Mouse (Mus musculus) kidney, adult 11 months (tissue): ENCODE measurements around the gene Crybb1.
A peak's percentile ranks its signal among the peaks of the same experiment; 100 is the strongest.

ENCODE experiments used
- DNase-seq: peaks from one replicate; pipeline ENCODE4 v3.0.0; 2022

The Crybb1 gene

DNA sequence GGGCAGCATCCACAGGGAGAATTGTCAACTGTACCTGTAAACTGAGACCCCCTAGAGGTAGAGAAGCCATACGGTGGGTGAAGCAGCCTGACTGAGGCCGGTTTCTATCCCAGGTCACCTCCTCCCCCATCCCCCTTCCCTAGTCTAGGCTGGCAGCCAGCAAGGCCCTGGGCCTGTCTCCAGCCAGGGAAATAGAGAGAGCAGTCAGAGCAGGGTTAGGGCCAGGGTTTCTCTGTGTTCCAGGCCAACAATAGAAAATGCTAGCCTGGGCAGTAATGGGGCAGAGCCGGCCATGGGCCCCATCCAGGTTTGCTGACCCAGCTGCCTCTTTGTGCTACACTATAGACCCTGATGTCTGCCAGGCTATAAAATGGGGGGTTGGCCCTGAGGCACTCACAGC lies at the start of gene Crybb1:
Gene Crybb1, plus strand, starts transcription at position 390 of the 400 bp plus-strand sequence.
- peak; percentile 30 for DNase-seq

GRCm38 (mm10) chr5:112206543-112207255 lies 48.9 kb upstream of the Crybb1 start:
- DNase-seq: no peak

DNA sequence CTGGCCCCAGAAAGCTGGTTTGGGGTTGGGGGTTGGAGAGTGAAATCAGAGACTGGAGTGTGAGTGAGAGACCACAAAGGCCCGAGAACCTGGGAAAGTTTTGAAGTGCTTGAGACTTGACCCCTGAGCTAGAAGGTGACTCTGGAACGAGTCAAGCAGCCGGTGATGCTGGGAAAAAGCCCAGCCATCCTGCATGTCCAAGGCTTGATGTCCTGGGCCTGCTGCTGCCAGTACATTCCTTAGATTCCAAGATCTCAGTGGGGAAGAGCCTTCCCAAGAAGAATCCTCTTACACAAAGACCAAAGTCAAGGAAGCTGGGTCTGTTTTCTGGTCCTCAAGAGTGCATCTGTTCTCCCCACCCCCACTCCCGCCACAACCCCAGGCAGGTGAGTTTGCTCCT lies 47.3 kb upstream of the Crybb1 start:
- no peak for DNase-seq

GRCm38 (mm10) chr5:112210104-112210503 lies 45.5 kb upstream of the Crybb1 start:
- DNase-seq: no peak

DNA sequence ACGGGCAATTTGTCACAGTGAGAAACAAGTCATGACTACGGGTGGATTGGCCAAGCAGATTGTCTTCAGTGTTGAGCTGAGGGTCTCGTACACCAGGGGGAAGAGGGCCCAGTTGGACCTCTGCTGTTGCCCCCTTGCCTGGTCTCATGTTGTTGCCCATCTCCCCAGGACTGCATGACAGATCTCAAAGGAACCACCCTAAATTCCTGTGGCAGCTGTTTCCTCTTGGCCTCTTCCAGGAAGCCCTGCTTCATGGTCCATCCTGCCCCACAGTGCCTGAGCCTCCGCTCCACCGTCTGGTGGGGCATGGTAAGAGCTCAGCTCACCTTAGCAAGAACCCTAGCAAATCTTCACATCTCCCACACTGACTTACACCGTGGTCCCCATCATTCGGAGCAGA lies 43.7 kb upstream of the Crybb1 start:
- no peak for DNase-seq

DNA sequence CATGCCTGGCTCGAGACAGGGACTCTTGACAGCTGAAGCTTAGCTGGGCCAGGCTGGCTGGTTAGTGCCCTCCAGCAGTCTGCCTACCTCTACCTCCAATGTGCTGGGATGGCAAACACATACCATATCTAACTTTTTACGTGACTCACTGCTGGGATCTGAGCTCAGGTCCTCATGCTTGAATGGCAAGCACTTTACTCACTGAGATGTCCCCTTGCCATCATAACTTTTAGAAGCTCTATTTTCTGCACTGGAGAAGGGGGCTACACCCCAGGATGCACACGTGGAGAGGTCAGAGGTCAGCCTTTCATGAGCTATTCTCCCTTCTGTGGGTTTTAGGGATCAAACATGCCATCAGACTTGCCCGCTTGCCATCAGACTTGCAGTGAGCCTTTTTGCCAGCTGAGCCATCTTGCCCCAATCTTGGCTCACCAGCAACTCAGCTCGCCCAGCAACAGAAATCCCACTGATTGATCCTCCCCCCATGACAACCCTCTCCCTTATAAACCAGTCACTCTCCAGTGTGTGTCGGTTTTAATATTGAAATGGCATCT lies 42.8 kb upstream of the Crybb1 start:
- DNase-seq: no peak

- DNase-seq: no peak
These were observed 42.0 kb upstream of the Crybb1 start for GRCm38 (mm10) chr5:112213331-112214240.

DNA sequence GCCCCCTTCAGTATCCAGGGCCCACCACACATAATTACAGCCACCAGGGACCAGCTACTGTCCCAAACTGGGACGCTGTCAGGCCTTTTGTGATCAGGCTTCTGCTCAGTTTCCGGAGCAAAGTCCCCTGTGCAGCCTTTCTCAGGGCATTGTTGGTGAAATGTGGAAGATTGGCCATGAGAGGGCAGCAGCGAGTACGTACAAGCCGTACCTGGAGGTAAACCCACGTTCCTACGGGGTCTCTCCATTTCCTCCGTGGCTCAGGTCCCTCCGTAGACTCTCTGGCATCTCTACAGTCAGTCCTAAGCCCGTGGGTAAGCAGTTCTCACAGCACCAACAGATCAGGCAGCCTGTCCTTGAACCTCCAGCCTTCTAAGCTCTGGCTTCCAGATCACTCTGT lies 41.2 kb upstream of the Crybb1 start:
- peak; percentile 24 for DNase-seq

DNA sequence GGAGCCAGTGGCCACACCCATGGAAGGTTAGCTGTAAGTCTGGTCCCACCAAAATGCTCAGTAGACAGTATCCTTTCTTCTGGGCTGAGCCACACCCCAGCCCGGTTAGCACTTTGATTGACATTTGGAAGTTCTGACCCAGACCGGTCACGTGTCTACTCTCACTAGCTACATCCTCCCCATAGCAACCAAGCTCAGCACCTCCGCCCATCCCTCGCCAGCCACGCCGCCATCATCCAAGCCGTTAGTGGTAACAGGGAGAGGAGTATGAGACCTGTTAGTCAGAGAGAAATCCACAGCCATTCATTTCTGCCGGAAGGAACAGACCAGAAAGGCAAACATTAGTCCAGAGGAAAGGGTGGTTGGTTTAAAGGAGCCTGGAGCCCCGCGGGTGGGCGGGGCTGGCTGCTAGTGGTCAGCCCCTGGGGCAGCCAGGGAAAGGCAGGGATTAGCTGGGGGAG lies 40.3 kb upstream of the Crybb1 start:
- no peak for DNase-seq

DNA sequence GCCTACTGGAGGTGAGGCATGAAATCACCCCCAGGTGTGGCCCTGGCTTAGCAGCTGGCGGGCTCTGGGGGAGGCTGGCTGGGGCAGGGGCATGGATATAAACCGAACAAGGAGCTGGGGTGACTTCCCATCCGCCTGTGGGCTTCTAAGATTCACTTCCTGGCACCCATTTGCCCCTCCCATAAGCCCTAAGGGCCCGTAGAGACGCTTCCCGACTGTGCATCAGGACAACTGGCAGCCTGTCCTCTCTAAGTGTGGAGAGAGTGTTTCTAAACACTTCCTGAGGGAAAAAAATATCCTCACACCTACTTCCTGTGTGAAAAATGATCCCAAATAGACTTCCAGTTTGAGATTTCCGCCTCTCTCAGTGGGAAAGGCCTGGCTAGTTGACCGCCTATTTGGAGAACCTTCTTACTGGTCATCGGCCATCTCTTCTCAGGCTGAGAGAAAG lies 39.8 kb upstream of the Crybb1 start:
- DNase-seq: no peak

- no peak for DNase-seq
These were observed 39.3 kb upstream of the Crybb1 start for GRCm38 (mm10) chr5:112216335-112216734.

GRCm38 (mm10) chr5:112217031-112217430 lies 38.6 kb upstream of the Crybb1 start:
- DNase-seq: no peak

DNA sequence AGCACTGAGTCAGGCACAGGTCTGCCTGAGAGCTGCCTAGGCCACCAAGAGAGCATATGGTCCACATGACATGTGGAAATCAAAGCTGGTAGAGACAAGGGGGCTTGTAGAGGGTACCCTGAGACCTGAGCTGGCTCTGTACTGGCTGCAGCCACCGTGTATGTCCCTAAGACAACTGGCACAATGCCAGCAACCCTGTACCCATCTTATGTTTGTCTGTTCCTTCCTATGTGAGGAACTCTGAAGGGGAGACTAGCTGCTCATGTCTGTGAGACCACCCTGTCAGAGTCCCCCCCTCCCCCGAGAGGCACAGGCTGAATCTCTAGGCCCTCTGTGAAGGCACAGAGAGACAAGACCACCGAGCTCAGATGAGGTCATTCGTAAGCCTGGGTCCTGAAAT lies 36.9 kb upstream of the Crybb1 start:
- DNase-seq: no peak

GRCm38 (mm10) chr5:112219398-112219797 lies 36.2 kb upstream of the Crybb1 start:
- no peak for DNase-seq

DNA sequence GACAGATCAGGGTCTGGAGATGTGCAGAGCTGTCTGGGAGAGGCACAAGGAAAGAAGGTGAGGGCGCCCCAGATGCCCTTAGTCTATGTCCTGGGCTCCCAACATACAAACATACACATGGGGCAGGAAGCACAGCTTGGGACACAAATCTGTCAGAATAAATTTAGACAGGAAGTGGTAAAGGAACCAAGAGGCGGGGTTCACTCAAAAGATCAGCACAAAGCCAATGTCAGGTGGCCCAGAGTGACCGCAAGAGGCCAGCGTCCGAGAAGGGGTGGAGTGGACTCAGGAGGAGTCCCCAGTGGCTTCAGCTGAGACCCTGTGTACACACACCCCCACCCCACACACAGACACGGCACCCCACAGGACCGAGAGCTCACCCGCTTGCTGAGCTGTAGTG lies 35.4 kb upstream of the Crybb1 start:
- no peak for DNase-seq

- DNase-seq: no peak
These were observed 30.0 kb upstream of the Crybb1 start for GRCm38 (mm10) chr5:112225591-112225990.

DNA sequence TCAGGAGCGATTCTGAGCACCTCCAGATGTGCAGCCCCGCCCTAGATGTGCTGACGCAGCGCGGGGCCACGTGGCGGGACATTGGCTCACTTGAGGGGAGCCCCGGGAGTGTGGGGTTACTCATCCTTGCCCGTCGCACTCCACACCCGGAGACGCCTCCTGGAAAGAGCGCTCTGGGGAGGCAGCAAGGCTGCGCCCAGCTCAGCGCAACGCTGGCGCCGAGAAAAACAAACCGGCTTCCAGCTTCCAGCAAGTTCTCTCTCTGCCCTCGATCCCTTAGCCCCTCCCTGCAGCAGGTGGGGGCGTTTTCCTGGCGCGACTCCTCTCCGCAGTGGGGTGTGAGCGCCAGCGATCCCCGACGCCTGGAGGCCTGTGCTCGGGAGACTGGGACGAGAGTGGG lies 28.3 kb upstream of the Crybb1 start:
- DNase-seq: no peak

GRCm38 (mm10) chr5:112227898-112228239 lies 27.7 kb upstream of the Crybb1 start:
- DNase-seq: no peak

DNA sequence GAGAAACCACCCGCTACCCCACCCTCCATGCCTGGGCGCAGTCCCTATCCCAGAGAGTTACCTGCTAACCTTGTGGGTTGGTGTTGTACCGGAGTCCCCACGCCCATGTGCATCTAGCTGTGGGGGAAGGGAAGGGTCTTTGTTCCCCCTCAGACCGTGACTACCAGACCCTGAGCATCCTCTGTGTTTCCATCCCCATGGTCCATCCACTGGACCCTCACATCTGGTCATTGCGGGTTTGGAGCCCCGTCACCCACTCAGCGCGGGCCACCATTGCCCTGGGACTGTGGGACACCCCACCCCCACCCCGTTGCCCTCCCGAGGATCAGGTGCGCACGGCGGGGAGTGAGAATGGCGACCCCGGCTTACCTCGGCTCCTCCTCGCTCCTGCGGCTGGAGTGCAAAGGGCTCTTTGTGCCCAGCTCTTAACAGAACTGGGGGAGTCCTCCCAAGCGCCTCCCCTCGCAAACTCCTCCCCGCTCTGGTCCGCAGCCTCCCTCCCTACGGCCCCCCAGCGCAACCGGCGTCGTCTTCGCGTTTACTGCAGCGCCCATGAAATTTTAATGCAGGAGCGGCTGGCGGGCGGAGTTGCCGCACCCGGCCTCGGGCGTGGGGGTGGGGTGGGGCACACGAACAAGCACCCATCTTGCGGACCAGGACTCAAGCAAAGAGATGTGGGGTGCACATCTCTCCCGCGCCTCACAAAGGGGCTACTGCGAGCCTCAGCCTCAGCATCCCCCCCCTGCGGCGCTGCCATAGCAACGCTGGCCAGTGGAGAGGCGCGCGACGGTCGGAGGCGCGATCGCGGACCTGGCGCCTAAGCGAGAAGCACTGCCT lies 27.2 kb upstream of the Crybb1 start:
- DNase-seq: no peak

GRCm38 (mm10) chr5:112235806-112236205 lies 19.8 kb upstream of the Crybb1 start:
- DNase-seq: no peak

GRCm38 (mm10) chr5:112236631-112237030 lies 19.0 kb upstream of the Crybb1 start:
- no peak for DNase-seq

DNA sequence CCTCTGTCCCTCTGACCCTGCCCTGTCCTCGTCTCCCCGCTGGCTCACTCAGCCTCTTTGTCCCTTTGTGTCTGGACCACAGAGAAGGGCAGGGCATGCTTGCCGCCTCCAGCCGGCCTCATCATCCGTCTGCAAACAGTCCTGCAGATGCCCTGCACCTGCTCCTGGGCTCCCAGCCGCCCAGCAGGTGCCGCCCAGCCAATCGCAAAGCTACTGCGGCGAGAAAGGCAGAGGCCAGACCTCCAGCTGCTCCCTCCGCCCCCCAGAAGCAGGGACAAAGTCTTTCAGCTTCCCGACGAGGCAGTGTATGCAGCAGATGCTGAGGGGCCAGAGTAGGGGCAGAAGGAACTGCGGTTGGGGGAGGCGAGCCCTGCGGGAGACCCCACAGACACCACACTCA lies 18.2 kb upstream of the Crybb1 start:
- DNase-seq: no peak
